Mouse (Mus musculus): ENCODE measurements around the gene Ttc23.

Ttc23 gene

GRCm38 (mm10) chr7:67699301-67699700, 52.1 kb downstream of the Ttc23 start:
- DNase-seq = peak; percentile 67

- peak; percentile 82 for DNase-seq
These were observed 53.6 kb downstream of the Ttc23 start for GRCm38 (mm10) chr7:67700846-67701245.

- DNase-seq = no peak
These were observed 54.2 kb downstream of the Ttc23 start for GRCm38 (mm10) chr7:67701252-67701914.

GRCm38 (mm10) chr7:67708160-67708559, 61.0 kb downstream of the Ttc23 start:
- DNase-seq = no peak

GRCm38 (mm10) chr7:67710216-67710615, 63.0 kb downstream of the Ttc23 start:
- DNase-seq = peak; percentile 75

GRCm38 (mm10) chr7:67713820-67714510, 66.8 kb downstream of the Ttc23 start:
- peak; percentile 73 for DNase-seq

GRCm38 (mm10) chr7:67715176-67715575, 68.0 kb downstream of the Ttc23 start:
- DNase-seq = no peak

GRCm38 (mm10) chr7:67716213-67716878, 69.1 kb downstream of the Ttc23 start:
- peak; percentile 70 for DNase-seq

- no peak for DNase-seq
These were observed 69.7 kb downstream of the Ttc23 start for GRCm38 (mm10) chr7:67716925-67717324.

GRCm38 (mm10) chr7:67717520-67717919, 70.3 kb downstream of the Ttc23 start:
- DNase-seq = no peak

GRCm38 (mm10) chr7:67718804-67719203, 71.6 kb downstream of the Ttc23 start:
- no peak for DNase-seq

GRCm38 (mm10) chr7:67722163-67722562, 75.0 kb downstream of the Ttc23 start:
- DNase-seq = no peak

- DNase-seq = no peak
These were observed 77.3 kb downstream of the Ttc23 start for GRCm38 (mm10) chr7:67724536-67724935.

GRCm38 (mm10) chr7:67725016-67725415, 77.8 kb downstream of the Ttc23 start:
- DNase-seq = no peak

- no peak for DNase-seq
These were observed 81.0 kb downstream of the Ttc23 start for GRCm38 (mm10) chr7:67728203-67728602.

GRCm38 (mm10) chr7:67728809-67729208, 81.6 kb downstream of the Ttc23 start:
- DNase-seq = peak; percentile 76

GRCm38 (mm10) chr7:67730431-67731110, 83.4 kb downstream of the Ttc23 start:
- no peak for DNase-seq

GRCm38 (mm10) chr7:67732276-67732675, 85.1 kb downstream of the Ttc23 start:
- DNase-seq = no peak

GRCm38 (mm10) chr7:67740382-67740781, 93.2 kb downstream of the Ttc23 start:
- peak; percentile 46 for DNase-seq

- no peak for DNase-seq
These were observed 93.6 kb downstream of the Ttc23 start for GRCm38 (mm10) chr7:67740796-67741195.

GRCm38 (mm10) chr7:67741706-67742105, 94.5 kb downstream of the Ttc23 start:
- DNase-seq = peak; percentile 89

- no peak for DNase-seq
These were observed 100.6 kb downstream of the Ttc23 start for GRCm38 (mm10) chr7:67747731-67748305.
